Mouse (Mus musculus) heart, adult 2 months (tissue): ENCODE results near the gene 4933405L10Rik. TPM values are rescaled to one million over a fixed set of nuclear protein-coding genes. Genes with fewer than 3 reads are reported as not detected.

Source experiments
- DNase-seq, 2 experiments: peaks; one replicate each; pipeline ENCODE4 v3.0.0; 2021
- H3K27ac ChIP-seq: fragments of 200-600 bp; 2 replicates; pipeline ENCODE4 v1.8.1; 2022
- H3K27me3 ChIP-seq: fragments of 200-500 bp; 2 replicates; pipeline ENCODE4 v1.6.1; 2012; ENCODE audit warnings: mild to moderate bottlenecking, low read length, inconsistent platforms, mixed read lengths; ENCODE audit not compliant: control insufficient read depth, insufficient read depth
- H3K36me3 ChIP-seq: fragments of 200-500 bp; 2 replicates; pipeline ENCODE4 v1.6.1; 2012; ENCODE audit warnings: low read length, inconsistent platforms; ENCODE audit not compliant: control insufficient read depth, insufficient read depth
- H3K4me1 ChIP-seq: fragments of 200-500 bp; 2 replicates; pipeline ENCODE4 v1.6.1; 2011; ENCODE audit warnings: low read length; ENCODE audit not compliant: control insufficient read depth, insufficient read depth
- H3K4me3 ChIP-seq: fragments of 200-600 bp; 2 replicates; pipeline ENCODE4 v1.8.1; 2022
- H3K79me2 ChIP-seq: fragments of 200-500 bp; replicated peaks from 2 replicates; pipeline ENCODE4 v1.6.1; 2012; ENCODE audit warnings: mild to moderate bottlenecking, inconsistent platforms, low read length, moderate library complexity, mixed read lengths; ENCODE audit not compliant: control insufficient read depth, insufficient read depth
- H3K9ac ChIP-seq: fragments of 200-500 bp; 2 replicates; pipeline ENCODE4 v1.6.1; 2012; ENCODE audit warnings: low read depth, mild to moderate bottlenecking, control low read depth, inconsistent platforms, low read length, mixed read lengths
- CTCF ChIP-seq: fragments of 200-600 bp; IDR thresholded peaks from 2 replicates; pipeline ENCODE4 v1.8.1; 2022; ENCODE audit warnings: antibody characterized with exemption, mild to moderate bottlenecking, moderate library complexity
- EP300 ChIP-seq: fragments of 200-500 bp; IDR thresholded peaks from 2 replicates; pipeline ENCODE4 v1.6.1; 2011; ENCODE audit warnings: low read depth, low read length, control low read depth; ENCODE audit not compliant: insufficient read depth
- POLR2A ChIP-seq: fragments of 200-500 bp; IDR thresholded peaks from 2 replicates; pipeline ENCODE4 v1.6.1; 2011; ENCODE audit warnings: mild to moderate bottlenecking, low read depth, low read length, control low read depth; ENCODE audit not compliant: insufficient read depth
- WGBS: fragments of 180-500 bp; shearing (Covaris S2); methylation state at CpG from one replicate; pipeline ENCODE4 v1.1.7; 2018; 5-methylcytosine and 5-hydroxymethylcytosine counted together
- intact Hi-C: fragments of 180-260 bp; cut with DNase I; formaldehyde crosslinking; loops from one replicate; pipeline ENCODE4 v1.15.1; 2025
- polyA plus RNA-seq: library from polyadenylated mRNA; depleted of rRNA; stranded (reverse); fragments of >200 nt; gene quantifications from 2 replicates; pipeline ENCODE4 v1.2.3, GENCODE M21; 2012
- total RNA-seq, 2 experiments: library from RNA; stranded (reverse); gene quantifications; 2 replicates each; pipeline ENCODE4 v1.2.3; 2021

Gene 4933405L10Rik
- total and polyA plus RNA-seq, 3 experiments = not detected

- Histone ChIP-seq H3K9ac (no peak overlapping the region), H3K79me2 (no peaks in the 10 kb centered on the region), H3K36me3 (no peaks in the 10 kb centered on the region), H3K27ac (no peak overlapping the region), H3K4me1 (peaks cover 4% of the 10 kb centered on the region), H3K27me3 (no peaks in the 10 kb centered on the region), H3K4me3 (no peak overlapping the region)
- TF ChIP-seq CTCF (no peak), EP300 (no peak), POLR2A (no peak)
- 79% methylated on average over 3 of the region's 3 CpGs for WGBS
- intact Hi-C loops = loop anchor here (5.0 kb wide), 2 partner anchors 45 to 140 kb away; partner anchors contain the start of genes Cenpt and Gfod2
- DNase-seq = no peak
These were observed 4.8 kb downstream of the 4933405L10Rik start for GRCm38 (mm10) chr8:105712286-105712685.

GRCm38 (mm10) chr8:105714139-105714538, 6.7 kb downstream of the 4933405L10Rik start:
- intact Hi-C loops = loop anchor here (1.0 to 5.0 kb wide), 6 partner anchors 43 to 308 kb away; partner anchors contain the start of genes Cenpt, Gfod2, Ranbp10 and Tsnaxip1
- Histone ChIP-seq H3K4me3 (no peak overlapping the region), H3K79me2 (no peaks in the 10 kb centered on the region), H3K27me3 (no peaks in the 10 kb centered on the region), H3K9ac (no peak overlapping the region), H3K4me1 (peaks cover 3% of the 10 kb centered on the region; the same call in 1 of the 2 replicates), H3K36me3 (no peaks in the 10 kb centered on the region), H3K27ac (peak overlapping the region; percentile 69)
- 6% methylated on average over 3 of the region's 3 CpGs for WGBS
- peak; percentile 82 to 89 for DNase-seq
- 0 out of 2 replicates have a peak, but pooled peaks have one; percentile 12 for TF ChIP-seq POLR2A
- TF ChIP-seq CTCF = peak; percentile 89
- TF ChIP-seq EP300 = peak; percentile 87

- intact Hi-C loops = loop anchor here (2.0 kb wide), 2 partner anchors 74 to 112 kb away; partner anchors contain the start of genes Ranbp10 and Tsnaxip1
- TF ChIP-seq EP300 (no peak), POLR2A (no peak), CTCF (no peak)
These were observed 7.6 kb downstream of the 4933405L10Rik start for GRCm38 (mm10) chr8:105715042-105715441.

GRCm38 (mm10) chr8:105716302-105716945, 9.0 kb downstream of the 4933405L10Rik start:
- no peak overlapping the region for H3K9ac ChIP-seq
- H3K79me2 ChIP-seq = no peaks in the 10 kb centered on the region
- no peak overlapping the region for H3K4me3 ChIP-seq
- DNase-seq = no peak
- H3K27ac ChIP-seq = no peak overlapping the region
- intact Hi-C loops = no loop called here
- H3K36me3 ChIP-seq = no peaks in the 10 kb centered on the region
- 94% methylated on average over 15 of the region's 15 CpGs for WGBS
- peaks cover 3% of the 10 kb centered on the region; the same call in 1 of the 2 replicates for H3K4me1 ChIP-seq
- TF ChIP-seq CTCF (no peak), POLR2A (no peak), EP300 (no peak)
- H3K27me3 ChIP-seq = no peaks in the 10 kb centered on the region

More at GRCm38 (mm10) chr8:105715042-105715441, 7.6 kb downstream of the 4933405L10Rik start:
- 37% methylated on average over 6 of the region's 6 CpGs for WGBS
- H3K27ac ChIP-seq = peak overlapping the region; percentile 69
- peak in 1 of 2 experiments; percentile 33 for DNase-seq
- H3K4me3 ChIP-seq = no peak overlapping the region
- H3K36me3 ChIP-seq = no peaks in the 10 kb centered on the region
- H3K4me1 ChIP-seq = peaks cover 3% of the 10 kb centered on the region; the same call in 1 of the 2 replicates
- no peak overlapping the region for H3K9ac ChIP-seq
- H3K79me2 ChIP-seq = no peaks in the 10 kb centered on the region
- H3K27me3 ChIP-seq = no peaks in the 10 kb centered on the region

GRCm38 (mm10) chr8:105719637-105720036, 12.2 kb downstream of the 4933405L10Rik start:
- no peaks in the 10 kb centered on the region for H3K36me3 ChIP-seq
- no peak for TF ChIP-seq EP300
- no peak for TF ChIP-seq POLR2A
- TF ChIP-seq CTCF = no peak
- intact Hi-C loops = no loop called here
- peaks cover 3% of the 10 kb centered on the region; the same call in 1 of the 2 replicates for H3K4me1 ChIP-seq
- H3K4me3 ChIP-seq = no peak overlapping the region
- peak overlapping the region; percentile 23 for H3K27ac ChIP-seq
- H3K79me2 ChIP-seq = no peaks in the 10 kb centered on the region
- 71% methylated on average over 4 of the region's 4 CpGs for WGBS
- no peak overlapping the region for H3K9ac ChIP-seq
- DNase-seq = no peak
- H3K27me3 ChIP-seq = no peaks in the 10 kb centered on the region

GRCm38 (mm10) chr8:105722861-105723260, 15.4 kb downstream of the 4933405L10Rik start:
- Histone ChIP-seq H3K27me3 (no peaks in the 10 kb centered on the region), H3K9ac (no peak overlapping the region), H3K36me3 (no peaks in the 10 kb centered on the region; the same call in 1 of the 2 replicates), H3K79me2 (no peaks in the 10 kb centered on the region), H3K4me1 (peaks cover 5% of the 10 kb centered on the region), H3K27ac (no peak overlapping the region), H3K4me3 (no peak overlapping the region)
- intact Hi-C loops = loop anchor here (2.0 kb wide), 1 partner anchor 18 kb away; no protein-coding TSS in a partner anchor
- 87% methylated on average over 9 of the region's 9 CpGs for WGBS
- DNase-seq = no peak
- TF ChIP-seq POLR2A (no peak), CTCF (no peak)
